10 mouse cellular contexts compared by ENCODE assay signal in genomic region chr2:72474531-72475287, GRCm38 (mm10). TPM values are rescaled to one million over a fixed set of nuclear protein-coding genes. Genes with fewer than 3 reads are reported as not detected.
DNase-seq lines count a peak whose midpoint lies in the region; ATAC-seq lines count a peak whose summit lies in the region.
"Had no signal": no experiment of that assay in that cellular context is flagged by ENCODE, and none has a peak within 500 bp of the region (broad histone marks: within the 10 kb centered on the region; RNA-seq: fewer than 3 reads in every experiment).

No protein-coding gene starts in this region.

- H3K4me2 ChIP-seq in heart, embryonic 14.5 days (ENCODE audit: low read length), result peak overlapping the region; percentile 90
- H3K4me2 ChIP-seq in limb, embryonic 13.5 days (replicated peaks), result peak overlapping the region; percentile 82

- no peak overlapping the region for H3K9ac ChIP-seq in heart, embryonic 14.5 days (ENCODE audit: low read length)
- no peak overlapping the region; the same call in 1 of the 2 replicates for H3K9ac ChIP-seq in limb, embryonic 13.5 days

- H3K4me3 ChIP-seq in heart, embryonic 14.5 days (ENCODE audit: control insufficient read depth in 1 of 2, insufficient read depth in 1 of 2, low read depth in 1 of 2, low read length in 2 of 2), result peak overlapping the region in 1 of 2 experiments; percentile 89; a peak in 1 of 4 replicates
- H3K4me3 ChIP-seq in limb, embryonic 13.5 days, result peak overlapping the region; percentile 87; the same call in 1 of the 2 replicates

- H3K27me3 ChIP-seq in heart, embryonic 14.5 days (ENCODE audit: control insufficient read depth, insufficient read depth, low read length), result no peaks in the 10 kb centered on the region
- no peaks in the 10 kb centered on the region for H3K27me3 ChIP-seq in limb, embryonic 13.5 days

- 46% methylated on average over 7 of the region's 7 CpGs for WGBS in heart, embryonic 14.5 days
- WGBS in limb, embryonic 13.5 days, result 40% methylated on average over 7 of the region's 7 CpGs

- H3K9me3 ChIP-seq in heart, embryonic 14.5 days (ENCODE audit: control insufficient read depth, low read length), result no peaks in the 10 kb centered on the region
- no peaks in the 10 kb centered on the region for H3K9me3 ChIP-seq in limb, embryonic 13.5 days

- no peak overlapping the region for H3K27ac ChIP-seq in heart, embryonic 14.5 days (replicated peaks in 1 of 2; ENCODE audit: control insufficient read depth in 1 of 2, insufficient read depth in 1 of 2, low read depth in 2 of 2, low read length in 2 of 2)
- H3K27ac ChIP-seq in limb, embryonic 13.5 days, result no peak overlapping the region

- no peak for DNase-seq in heart, adult 9 months (ENCODE audit: low spot score in 2 of 2)
- DNase-seq in 416B (ENCODE audit: low read depth), result peak; percentile 51
- peak; percentile 27 for DNase-seq in c-Kit-positive CD71-positive TER-119-positive erythroid progenitor cells, embryonic 14.5 days (ENCODE audit: low spot score)
- DNase-seq in layer of hippocampus, adult 8-10 months (ENCODE audit: low spot score in 2 of 2), result no peak
- DNase-seq in cerebellum, adult 9-10 months, result no peak
- DNase-seq in lung, postnatal 4 days, result no peak
- DNase-seq: cerebellum, adult 18-20 months; lung, postnatal 36 days had no signal

- ATAC-seq in heart, embryonic 14.5 days (ENCODE audit: insufficient number of reproducible peaks, insufficient read depth, low FRiP score, low read depth), result no peak
- no peak for ATAC-seq in limb, embryonic 13.5 days (ENCODE audit: low FRiP score, low read depth)

- H3K36me3 ChIP-seq in heart, embryonic 14.5 days (ENCODE audit: control insufficient read depth, insufficient read depth, low read length), result peaks cover 9% of the 10 kb centered on the region
- H3K36me3 ChIP-seq in limb, embryonic 13.5 days, result peaks cover 7% of the 10 kb centered on the region

- peaks cover 19 to 37% of the 10 kb centered on the region in 2 experiments for H3K4me1 ChIP-seq in heart, embryonic 14.5 days (ENCODE audit: control insufficient read depth in 2 of 2, insufficient read depth in 2 of 2, low read length in 2 of 2)
- peaks cover 34% of the 10 kb centered on the region for H3K4me1 ChIP-seq in limb, embryonic 13.5 days

RNA-seq across cellular contexts. Expression of gene Cdca7, which starts 1.2 kb away (rescaled TPM):
- polyA plus RNA-seq in heart, embryonic 14.5 days (2014; fragmentation: Nextera tagmentation; extraction: Ambion mirVana), result 34.3 and 38.0 TPM in 2 replicates
- polyA plus RNA-seq in limb, embryonic 13.5 days (2015; fragmentation: Nextera tagmentation; extraction: Ambion mirVana), result 173 and 178 TPM in 2 replicates
- 1 to 10 TPM; 4.6 to 7.6 (median 6.1) TPM for total RNA-seq in layer of hippocampus, adult 8-10 months (2022)

Comparison
In these comparisons a context has a peak if more than half of its experiments do, and no peak if none do; other contexts are left out.
1. DNase-seq: peak in 416B (single experiment) and c-Kit-positive CD71-positive TER-119-positive erythroid progenitor cells, embryonic 14.5 days (single experiment); none in heart, adult 9 months (0 of 2), layer of hippocampus, adult 8-10 months (0 of 2), cerebellum, adult 9-10 months (single experiment) and lung, postnatal 4 days (0 of 2).